Mouse (Mus musculus): ENCODE data around the gene Tcf20. TPM values are rescaled to one million over a fixed set of nuclear protein-coding genes. Genes with fewer than 3 reads are reported as not detected.

Gene Tcf20
- polyA plus RNA-seq, 1 experiment: 20.0 TPM

GRCm38 (mm10) chr15:82937428-82937992 lies 50.2 kb downstream of the Tcf20 start:
- Histone ChIP-seq H3K4me3 (ENCODE audit: low read depth, low read length) (no peak overlapping the region), H3K27me3 (ENCODE audit: control insufficient read depth, insufficient read depth, low read length) (no peaks in the 10 kb centered on the region), H3K27ac (ENCODE audit: insufficient read depth, low read depth, low read length) (no peak overlapping the region), H3K4me1 (ENCODE audit: control insufficient read depth, insufficient read depth, insufficient read length, low read length) (0 out of 2 replicates have a peak, but pooled peaks cover 2% of the 10 kb centered on the region), H3K36me3 (ENCODE audit: control insufficient read depth, insufficient read depth, low read length) (no peaks in the 10 kb centered on the region)
- no peak for TF ChIP-seq CTCF (IDR thresholded peaks at IDR 0.05; ENCODE audit: extremely low read depth, insufficient read length, insufficient replicate concordance, low read depth, low read length)
- TF ChIP-seq POLR2A (IDR thresholded peaks at IDR 0.05; ENCODE audit: low read depth, low read length): no peak
- WGBS: 51% methylated on average over 5 of the region's 5 CpGs

GRCm38 (mm10) chr15:82934971-82935370 lies 52.7 kb downstream of the Tcf20 start:
- 95% methylated on average over 10 of the region's 10 CpGs for WGBS
- Histone ChIP-seq H3K27me3 (ENCODE audit: control insufficient read depth, insufficient read depth, low read length) (no peaks in the 10 kb centered on the region), H3K27ac (ENCODE audit: insufficient read depth, low read depth, low read length) (no peak overlapping the region), H3K36me3 (ENCODE audit: control insufficient read depth, insufficient read depth, low read length) (no peaks in the 10 kb centered on the region), H3K4me3 (ENCODE audit: low read depth, low read length) (no peak overlapping the region), H3K4me1 (ENCODE audit: control insufficient read depth, insufficient read depth, insufficient read length, low read length) (peaks cover 10% of the 10 kb centered on the region)
- TF ChIP-seq CTCF (IDR thresholded peaks at IDR 0.05; ENCODE audit: extremely low read depth, insufficient read length, insufficient replicate concordance, low read depth, low read length) (no peak), POLR2A (IDR thresholded peaks at IDR 0.05; ENCODE audit: low read depth, low read length) (no peak)

GRCm38 (mm10) chr15:82932936-82933650 lies 54.6 kb downstream of the Tcf20 start:
- Histone ChIP-seq H3K4me3 (ENCODE audit: low read depth, low read length) (no peak overlapping the region), H3K27me3 (ENCODE audit: control insufficient read depth, insufficient read depth, low read length) (no peaks in the 10 kb centered on the region), H3K4me1 (ENCODE audit: control insufficient read depth, insufficient read depth, insufficient read length, low read length) (peaks cover 27% of the 10 kb centered on the region), H3K36me3 (ENCODE audit: control insufficient read depth, insufficient read depth, low read length) (no peaks in the 10 kb centered on the region), H3K27ac (ENCODE audit: insufficient read depth, low read depth, low read length) (no peak overlapping the region)
- TF ChIP-seq POLR2A (IDR thresholded peaks at IDR 0.05; ENCODE audit: low read depth, low read length): no peak
- TF ChIP-seq CTCF (IDR thresholded peaks at IDR 0.05; ENCODE audit: extremely low read depth, insufficient read length, insufficient replicate concordance, low read depth, low read length): no peak
- 59% methylated on average over 4 of the region's 4 CpGs for WGBS

- no peaks in the 10 kb centered on the region for H3K36me3 ChIP-seq (ENCODE audit: control insufficient read depth, insufficient read depth, low read length)
- peaks cover 27% of the 10 kb centered on the region for H3K4me1 ChIP-seq (ENCODE audit: control insufficient read depth, insufficient read depth, insufficient read length, low read length)
- WGBS: 80% methylated on average over 5 of the region's 5 CpGs
- no peak overlapping the region for H3K4me3 ChIP-seq (ENCODE audit: low read depth, low read length)
- H3K27ac ChIP-seq (ENCODE audit: insufficient read depth, low read depth, low read length): no peak overlapping the region
- 0 out of 2 replicates have a peak, but pooled peaks cover 3% of the 10 kb centered on the region for H3K27me3 ChIP-seq (ENCODE audit: control insufficient read depth, insufficient read depth, low read length)
- no peak for TF ChIP-seq POLR2A (IDR thresholded peaks at IDR 0.05; ENCODE audit: low read depth, low read length)
- TF ChIP-seq CTCF (IDR thresholded peaks at IDR 0.05; ENCODE audit: extremely low read depth, insufficient read length, insufficient replicate concordance, low read depth, low read length): no peak
These were observed 56.2 kb downstream of the Tcf20 start for GRCm38 (mm10) chr15:82931436-82931835.

GRCm38 (mm10) chr15:82929595-82929994 lies 58.1 kb downstream of the Tcf20 start:
- H3K4me1 ChIP-seq (ENCODE audit: control insufficient read depth, insufficient read depth, insufficient read length, low read length): peaks cover 27% of the 10 kb centered on the region
- 0 out of 2 replicates have a peak, but pooled peaks cover 3% of the 10 kb centered on the region for H3K27me3 ChIP-seq (ENCODE audit: control insufficient read depth, insufficient read depth, low read length)
- 32% methylated on average over 9 of the region's 9 CpGs for WGBS
- TF ChIP-seq POLR2A (IDR thresholded peaks at IDR 0.05; ENCODE audit: low read depth, low read length): no peak
- H3K27ac ChIP-seq (ENCODE audit: insufficient read depth, low read depth, low read length): no peak overlapping the region
- no peaks in the 10 kb centered on the region for H3K36me3 ChIP-seq (ENCODE audit: control insufficient read depth, insufficient read depth, low read length)
- peak overlapping the region; percentile 21; the same call in 1 of the 2 replicates for H3K4me3 ChIP-seq (ENCODE audit: low read depth, low read length)

GRCm38 (mm10) chr15:82928844-82929243 lies 58.8 kb downstream of the Tcf20 start:
- 18% methylated on average over 8 of the region's 8 CpGs for WGBS
- Histone ChIP-seq H3K36me3 (ENCODE audit: control insufficient read depth, insufficient read depth, low read length) (no peaks in the 10 kb centered on the region), H3K27ac (ENCODE audit: insufficient read depth, low read depth, low read length) (no peak overlapping the region), H3K4me3 (ENCODE audit: low read depth, low read length) (no peak overlapping the region), H3K27me3 (ENCODE audit: control insufficient read depth, insufficient read depth, low read length) (0 out of 2 replicates have a peak, but pooled peaks cover 3% of the 10 kb centered on the region), H3K4me1 (ENCODE audit: control insufficient read depth, insufficient read depth, insufficient read length, low read length) (peaks cover 30% of the 10 kb centered on the region)
- no peak for TF ChIP-seq POLR2A (IDR thresholded peaks at IDR 0.05; ENCODE audit: low read depth, low read length)
- TF ChIP-seq CTCF (IDR thresholded peaks at IDR 0.05; ENCODE audit: extremely low read depth, insufficient read length, insufficient replicate concordance, low read depth, low read length): no peak

GRCm38 (mm10) chr15:82928023-82928422 lies 59.6 kb downstream of the Tcf20 start:
- H3K4me3 ChIP-seq (ENCODE audit: low read depth, low read length): no peak overlapping the region
- peaks cover 35% of the 10 kb centered on the region for H3K4me1 ChIP-seq (ENCODE audit: control insufficient read depth, insufficient read depth, insufficient read length, low read length)
- TF ChIP-seq POLR2A (IDR thresholded peaks at IDR 0.05; ENCODE audit: low read depth, low read length): no peak
- TF ChIP-seq CTCF (IDR thresholded peaks at IDR 0.05; ENCODE audit: extremely low read depth, insufficient read length, insufficient replicate concordance, low read depth, low read length): no peak
- WGBS: 39% methylated on average over 6 of the region's 6 CpGs
- no peak overlapping the region for H3K27ac ChIP-seq (ENCODE audit: insufficient read depth, low read depth, low read length)
- H3K27me3 ChIP-seq (ENCODE audit: control insufficient read depth, insufficient read depth, low read length): 0 out of 2 replicates have a peak, but pooled peaks cover 3% of the 10 kb centered on the region
- H3K36me3 ChIP-seq (ENCODE audit: control insufficient read depth, insufficient read depth, low read length): no peaks in the 10 kb centered on the region

Data from small intestine, adult 2 months (tissue).